Mouse (Mus musculus) lung, adult 18-20 months (tissue): ENCODE measurements at regions not wholly inside any gene's neighbourhood (a gene's known extent, or its start where the extent isn't known, plus 50 kb on each side); places are given as distances from the start of the nearest gene placed in this dataset.

Source experiments
- DNase-seq, 2 experiments: peaks; one replicate each; pipeline ENCODE4 v3.0.0; 2022; ENCODE audit warnings: mixed read lengths in 2 of 2

DNA sequence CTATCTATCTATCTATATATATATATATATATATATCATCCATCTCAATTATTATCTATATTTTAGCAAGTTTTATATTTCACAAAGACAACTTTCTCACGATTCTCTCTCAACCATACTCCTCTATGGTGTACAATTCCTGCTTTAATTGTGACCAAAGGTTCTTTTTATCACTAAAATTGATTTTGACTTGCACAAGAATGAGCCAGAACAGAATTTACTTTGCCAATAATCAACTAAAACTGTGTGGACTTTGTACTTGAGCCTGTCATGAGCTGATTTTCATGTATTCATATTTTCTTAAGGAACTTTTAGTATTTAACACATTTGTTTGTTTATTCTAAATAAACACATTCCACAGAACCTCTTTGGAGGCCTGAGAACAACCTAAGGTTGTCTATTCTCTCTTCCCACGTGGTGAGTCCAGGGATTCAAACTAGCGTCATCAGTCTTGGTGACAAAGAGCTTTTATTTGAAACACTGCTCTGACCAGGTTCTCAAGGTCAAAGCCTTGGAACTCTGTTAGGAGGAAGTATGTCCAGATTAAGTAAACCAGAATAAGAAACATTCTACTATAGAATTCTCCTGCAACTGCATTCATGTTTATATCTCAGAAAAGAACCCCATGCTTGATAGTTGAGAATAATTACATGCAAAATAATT is 207.7 kb downstream of the Gm11146 start:
- DNase-seq: no peak

DNA sequence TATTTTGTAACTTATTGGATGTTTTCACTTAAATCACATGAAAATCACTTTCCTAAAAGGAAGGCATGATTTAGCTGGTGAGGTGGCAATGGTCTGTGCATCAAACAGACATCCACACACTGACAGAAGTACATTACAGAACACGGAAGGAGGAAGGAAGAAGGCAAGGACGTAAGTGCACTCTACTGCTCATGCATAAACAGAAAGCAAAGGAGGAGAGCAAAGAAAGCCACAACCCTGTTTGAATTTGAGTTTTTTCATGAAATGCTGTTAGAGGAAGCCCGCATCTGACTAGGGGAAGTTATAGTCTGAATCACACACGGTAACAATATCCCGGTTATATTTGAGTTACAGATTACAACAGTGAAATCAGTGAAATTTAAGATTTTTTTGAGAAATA is 208.4 kb downstream of the Gm11146 start:
- DNase-seq: no peak

DNA sequence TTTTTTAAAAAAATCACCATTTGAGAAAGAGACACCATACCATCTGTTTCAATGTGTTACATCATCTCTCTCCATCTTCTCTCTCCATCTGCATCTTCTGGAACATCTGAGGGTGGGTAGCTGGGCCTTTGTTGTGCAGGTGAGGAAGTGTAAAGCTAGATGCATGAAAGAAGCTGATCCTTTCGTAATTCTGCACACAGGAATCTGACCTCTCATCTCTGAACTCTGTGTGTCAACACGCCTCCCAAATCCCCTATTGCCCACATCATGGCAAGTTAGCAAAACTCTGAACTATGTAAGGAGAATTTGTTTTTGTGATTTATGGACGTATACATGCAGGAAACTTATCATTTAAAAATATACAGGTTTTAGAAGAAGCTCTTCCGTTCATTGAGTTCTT is 209.7 kb downstream of the Gm11146 start:
- no peak for DNase-seq

DNA sequence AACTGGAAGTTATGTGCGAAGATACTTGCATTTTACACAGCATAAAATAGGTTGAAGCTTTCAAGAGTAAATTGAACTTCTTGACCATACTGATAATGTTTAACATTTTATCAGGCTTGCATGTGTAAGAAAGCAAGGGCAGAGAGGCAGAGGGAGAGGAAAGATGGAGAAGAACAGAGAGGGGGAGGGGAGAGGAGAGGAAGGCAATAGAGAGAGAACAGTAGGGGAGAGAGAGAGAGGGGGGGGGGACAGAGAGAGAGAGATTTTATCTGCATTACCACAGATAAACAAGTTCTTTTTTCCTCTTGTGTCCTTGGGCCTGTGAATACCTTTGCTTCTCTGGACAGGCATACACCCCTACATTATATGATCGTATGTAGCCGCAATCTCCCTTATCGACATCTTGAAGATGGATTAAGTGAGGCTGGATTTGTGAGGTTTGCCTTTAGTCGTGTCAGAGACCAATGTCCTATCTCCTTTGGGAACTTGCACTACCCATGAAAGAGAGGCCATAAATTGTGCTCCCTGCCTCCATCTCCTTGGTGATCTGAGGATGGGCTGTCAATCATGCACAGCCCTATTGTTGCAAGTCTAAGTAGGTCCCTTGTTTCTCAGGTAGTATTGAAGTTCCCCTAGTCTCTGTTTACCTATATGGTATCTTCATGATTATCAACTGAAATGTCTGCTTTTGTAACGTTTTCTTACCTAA is 217.7 kb downstream of the Gm11146 start:
- no peak for DNase-seq

DNA sequence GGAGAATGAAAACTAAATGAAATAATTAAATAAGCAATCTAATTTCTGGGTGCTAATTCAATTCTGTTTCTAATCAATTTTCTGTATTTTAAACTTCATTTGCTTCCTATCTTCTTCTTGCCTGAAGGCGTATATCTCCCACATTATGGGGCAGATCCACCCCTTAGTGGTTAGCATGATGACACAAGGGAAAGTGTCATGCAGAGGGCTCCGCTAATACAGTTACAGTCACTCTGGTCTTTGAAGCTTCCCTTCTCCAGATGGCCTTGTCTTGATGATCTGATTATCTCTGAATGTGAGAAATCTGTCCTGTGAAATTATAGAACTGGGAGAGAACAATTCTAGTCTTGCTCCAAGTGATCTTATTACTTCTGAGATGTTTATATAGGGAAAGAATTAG is 219.1 kb downstream of the Gm11146 start:
- DNase-seq: no peak

DNA sequence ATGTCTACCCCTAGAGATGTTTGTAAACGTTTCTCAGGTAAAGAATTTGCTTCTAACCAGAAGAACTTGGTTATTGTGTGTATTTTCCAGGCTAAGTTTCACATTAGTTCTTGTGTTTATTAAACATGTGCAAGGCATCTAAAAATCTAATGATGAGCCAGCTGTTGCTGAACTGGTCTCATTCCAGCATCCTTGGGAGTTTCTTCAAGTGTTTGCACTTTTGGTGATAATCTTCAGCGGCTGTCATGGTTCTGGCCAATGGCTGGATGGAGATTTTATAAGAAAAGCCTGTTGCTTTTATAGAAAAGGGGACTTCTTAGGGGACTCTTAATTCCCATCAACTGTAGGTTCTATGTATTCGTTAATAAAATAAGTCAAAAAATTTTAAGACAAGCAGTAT is 229.1 kb downstream of the Gm11146 start:
- peak in 1 of 2 experiments; percentile 9 for DNase-seq

DNA sequence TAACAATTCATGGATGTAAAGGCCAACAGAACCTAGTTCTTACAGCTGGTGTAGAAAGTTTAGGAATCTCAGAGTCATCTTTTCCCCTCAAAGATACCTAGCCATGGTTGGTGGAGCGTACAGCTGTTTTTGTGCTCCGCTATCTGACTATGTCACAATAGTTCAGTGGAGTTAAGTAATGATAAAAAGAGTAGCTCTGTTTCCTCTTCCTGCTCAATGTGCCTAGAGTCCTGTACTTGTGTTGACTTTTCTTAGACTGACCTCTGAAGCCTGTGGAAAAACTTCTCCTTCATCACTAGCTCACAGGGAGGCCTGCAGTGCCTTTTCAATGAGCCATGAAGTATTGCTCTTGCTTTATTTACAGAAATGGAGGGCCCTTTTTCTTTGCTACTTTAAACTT is 232.1 kb downstream of the Gm11146 start:
- DNase-seq: peak in 1 of 2 experiments; percentile 2

DNA sequence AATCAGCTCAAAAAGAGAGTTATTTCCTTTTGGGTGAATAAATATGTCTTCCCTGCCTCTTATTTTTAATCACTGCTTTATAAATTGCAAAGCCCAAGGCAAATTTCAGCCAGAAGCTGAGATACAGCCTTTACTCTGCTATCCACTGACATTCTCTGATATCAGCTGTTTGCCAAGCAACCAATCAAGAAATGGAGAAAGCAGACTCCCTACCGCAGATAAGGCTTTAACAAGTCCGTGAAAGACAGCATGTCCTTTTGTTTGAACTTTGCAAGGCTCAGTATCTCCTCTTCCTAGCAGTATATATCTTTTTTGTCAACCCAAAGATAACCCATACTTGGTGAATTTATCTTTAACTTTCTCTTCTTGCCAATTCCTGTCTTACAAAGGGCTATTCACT is 236.6 kb downstream of the Gm11146 start:
- DNase-seq: no peak

DNA sequence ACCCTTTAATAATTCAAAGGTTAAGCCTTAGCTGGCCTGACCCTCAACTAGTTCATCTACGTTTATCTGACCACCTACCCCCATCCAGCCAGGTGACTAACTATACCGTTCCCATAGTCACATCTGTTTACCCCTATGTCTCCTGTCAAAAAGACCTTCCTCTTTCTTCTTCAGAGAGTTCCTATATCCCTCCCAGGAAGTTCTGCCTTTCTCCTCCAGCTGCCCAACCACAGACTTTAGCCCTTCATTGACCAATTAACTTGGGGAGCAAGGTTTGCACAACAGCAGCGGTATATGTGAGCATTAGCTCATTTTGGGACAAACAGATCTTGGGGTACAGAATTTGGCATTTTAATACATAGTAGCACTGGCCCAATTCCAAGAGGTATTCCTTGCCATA is 237.5 kb downstream of the Gm11146 start:
- no peak for DNase-seq

DNA sequence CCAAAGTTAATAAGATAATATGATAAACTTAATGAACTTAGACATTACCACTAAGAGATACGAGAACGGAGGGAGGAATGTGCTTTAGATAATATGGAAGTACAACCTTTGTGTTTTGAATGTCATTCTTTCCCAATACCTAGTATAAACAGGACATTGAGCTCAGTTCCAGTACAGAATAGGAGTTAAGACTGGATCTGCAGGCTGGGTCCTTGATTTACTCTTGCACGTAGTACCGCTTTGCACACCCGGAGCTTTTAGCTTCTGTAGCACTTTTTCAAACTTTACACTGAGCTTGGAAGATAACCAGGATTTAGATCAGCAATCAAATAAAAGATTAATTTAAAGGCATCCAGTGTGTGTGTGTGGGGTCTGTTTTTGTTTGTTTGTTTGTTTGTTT is 242.7 kb downstream of the Gm11146 start:
- DNase-seq: no peak

DNA sequence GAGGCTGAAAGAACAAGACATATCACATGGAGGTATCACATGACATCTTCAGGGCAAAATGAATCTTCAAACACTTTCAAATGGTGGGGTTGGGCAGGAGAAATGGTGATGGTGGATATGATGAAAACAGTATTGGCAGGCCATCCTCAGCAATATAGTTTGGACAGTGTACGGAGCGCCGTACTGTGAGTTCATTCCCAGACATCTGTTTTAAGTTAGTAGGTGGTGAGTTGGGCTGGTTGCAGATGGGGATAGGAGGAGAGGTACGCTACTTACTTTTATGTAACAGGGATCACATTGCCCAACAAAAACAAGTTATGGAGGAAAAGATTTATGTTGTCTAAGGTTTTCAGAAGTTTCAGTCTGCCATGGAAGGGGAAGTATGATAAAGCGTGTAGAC is 246.6 kb downstream of the Gm11146 start:
- DNase-seq: no peak

DNA sequence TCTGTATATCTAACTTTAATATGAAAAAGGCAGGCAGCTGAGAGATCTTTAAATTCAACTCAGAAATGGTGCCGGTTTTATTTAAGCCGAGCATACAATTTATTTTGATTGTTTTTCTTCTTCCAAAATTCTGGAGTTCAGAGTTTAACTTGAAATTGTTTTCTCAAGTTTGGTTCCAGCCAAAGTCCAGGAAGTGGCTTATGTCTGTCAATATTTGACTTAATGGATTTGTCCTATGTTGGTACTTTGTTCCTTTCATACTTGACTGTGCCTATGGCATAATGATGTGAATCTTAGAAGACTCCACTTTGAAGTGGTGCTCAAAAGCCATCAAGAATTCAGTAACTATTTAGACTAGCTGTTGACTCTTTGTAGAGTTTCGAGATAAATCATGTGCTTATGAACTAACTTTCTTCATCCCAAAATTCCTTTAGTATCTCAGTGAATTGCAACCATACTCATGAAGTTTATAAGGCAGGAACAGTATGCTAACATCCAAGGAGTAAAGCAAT is 247.6 kb downstream of the Gm11146 start:
- DNase-seq: no peak

DNA sequence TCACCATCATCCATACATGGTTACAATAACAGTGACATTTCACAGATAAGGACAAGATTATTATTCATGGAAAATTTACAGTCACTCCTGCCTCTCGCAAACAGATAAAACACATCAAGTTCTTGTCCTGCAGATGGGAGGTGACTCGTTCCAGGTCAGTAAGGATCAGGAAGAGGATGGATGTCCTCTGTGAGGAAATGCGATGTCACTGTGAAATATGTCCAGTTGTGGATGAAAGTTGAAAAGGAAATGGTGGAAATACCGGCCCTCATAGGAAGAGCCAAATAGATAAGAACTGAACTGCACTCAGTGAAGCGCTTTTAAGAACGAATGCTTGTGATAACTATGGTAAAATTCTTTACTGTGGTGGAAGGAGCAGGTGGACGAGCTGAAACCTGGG is 255.8 kb downstream of the Gm11146 start:
- no peak for DNase-seq

DNA sequence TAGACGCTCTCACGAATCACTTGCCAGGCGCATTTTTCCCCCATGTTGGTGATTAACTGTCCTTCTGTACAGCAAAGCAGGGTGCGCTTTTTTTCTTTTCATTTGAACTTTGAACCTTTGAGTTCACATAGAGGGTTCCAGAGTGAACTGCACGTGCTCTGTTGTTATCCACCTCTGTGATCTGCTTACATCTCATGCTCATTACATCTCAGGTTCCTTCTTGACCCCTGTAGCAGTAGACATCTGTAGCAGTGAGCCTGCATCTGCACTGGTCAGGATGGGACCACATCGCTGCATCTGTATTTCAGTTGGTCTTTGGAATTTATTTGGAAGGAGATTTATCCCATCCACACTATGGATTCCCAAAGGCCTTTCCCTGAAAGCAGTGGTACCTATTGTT is 269.6 kb downstream of the Gm11146 start:
- no peak for DNase-seq

DNA sequence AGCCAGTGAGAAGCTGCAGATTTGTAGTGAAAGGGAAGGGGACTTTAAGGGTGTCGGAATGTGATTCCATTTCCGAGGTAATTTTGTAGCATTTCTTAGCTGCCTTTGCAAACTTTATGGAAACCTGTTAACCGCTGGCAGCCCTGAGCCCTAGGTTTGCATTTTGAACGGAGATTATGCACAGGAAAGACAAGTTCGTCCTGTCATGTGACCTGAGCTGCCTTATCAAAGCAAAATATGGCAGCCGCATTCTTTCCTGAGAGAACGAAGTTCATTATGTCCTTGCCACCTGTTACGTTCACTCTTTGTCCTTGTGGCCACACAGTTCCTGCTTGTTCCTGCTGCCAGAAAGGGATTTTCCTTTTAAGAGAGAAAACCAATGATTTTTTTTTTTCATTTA is 270.9 kb downstream of the Gm11146 start:
- peak; percentile 10 to 48 for DNase-seq

DNA sequence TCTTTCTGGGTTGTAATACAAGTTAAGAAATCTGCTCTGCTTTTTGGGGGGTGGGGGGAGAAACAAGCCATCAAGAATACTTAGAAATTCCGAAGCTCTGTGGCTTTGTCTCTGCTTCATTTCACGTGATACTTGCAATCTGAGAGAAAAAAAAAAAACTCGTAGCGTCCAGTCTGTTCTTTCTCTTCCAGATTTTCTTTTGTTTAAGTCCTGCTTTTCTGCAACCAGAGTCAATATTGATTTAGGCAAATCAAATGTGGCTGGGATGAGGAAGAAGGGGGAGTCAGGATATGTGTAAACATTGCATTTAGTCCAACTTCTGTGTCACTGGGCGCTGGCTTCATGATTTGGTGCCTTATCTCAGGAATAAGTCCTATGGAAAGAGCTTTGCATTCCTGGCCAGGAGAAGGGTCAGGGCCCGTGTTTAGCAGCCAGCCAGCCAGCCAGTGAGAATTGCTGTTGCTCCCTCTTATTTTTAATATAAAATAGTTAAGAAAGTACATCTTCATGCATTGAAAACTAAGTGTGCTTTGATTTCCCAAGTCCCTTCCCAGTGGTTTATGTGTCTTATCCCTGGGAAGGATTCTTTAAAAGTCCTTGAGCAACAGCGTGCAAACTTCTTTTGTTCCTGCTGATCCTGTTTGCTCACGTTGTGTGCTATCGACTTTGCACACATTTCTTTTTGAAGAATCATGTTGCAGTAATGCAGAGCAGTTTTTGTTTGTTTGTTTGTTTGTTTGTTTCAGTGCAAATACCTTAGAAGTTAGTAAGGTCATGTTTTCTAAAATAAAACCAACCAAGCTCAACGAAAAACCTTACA is 272.0 kb downstream of the Gm11146 start:
- peak; percentile 28 to 39 for DNase-seq

DNA sequence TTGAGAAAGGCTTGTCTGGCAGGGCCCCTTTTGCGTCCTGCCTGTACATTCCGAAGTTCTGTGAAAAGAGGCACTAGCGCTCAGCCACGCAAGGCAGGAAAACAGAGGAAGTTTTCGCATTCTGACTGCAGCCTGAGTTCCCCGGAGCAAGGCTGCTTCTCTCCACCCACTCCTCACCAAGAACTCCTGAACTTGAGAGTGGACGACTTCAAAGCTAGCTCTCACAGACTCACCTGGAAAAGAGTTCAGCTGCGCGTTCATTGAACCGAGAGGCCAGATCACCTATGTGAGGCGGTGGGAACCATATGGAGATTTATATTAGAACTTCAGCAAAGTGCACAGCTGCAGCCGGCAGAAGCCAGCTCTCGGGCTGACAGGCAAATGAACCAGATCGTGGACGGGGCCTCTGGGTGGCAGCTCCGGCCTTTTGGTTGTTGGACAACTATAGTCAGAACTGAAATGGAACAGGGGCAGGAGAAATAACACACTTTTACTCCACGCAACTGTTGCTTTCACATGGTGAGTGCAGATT is 272.7 kb downstream of the Gm11146 start:
- peak; percentile 44 to 47 for DNase-seq

DNA sequence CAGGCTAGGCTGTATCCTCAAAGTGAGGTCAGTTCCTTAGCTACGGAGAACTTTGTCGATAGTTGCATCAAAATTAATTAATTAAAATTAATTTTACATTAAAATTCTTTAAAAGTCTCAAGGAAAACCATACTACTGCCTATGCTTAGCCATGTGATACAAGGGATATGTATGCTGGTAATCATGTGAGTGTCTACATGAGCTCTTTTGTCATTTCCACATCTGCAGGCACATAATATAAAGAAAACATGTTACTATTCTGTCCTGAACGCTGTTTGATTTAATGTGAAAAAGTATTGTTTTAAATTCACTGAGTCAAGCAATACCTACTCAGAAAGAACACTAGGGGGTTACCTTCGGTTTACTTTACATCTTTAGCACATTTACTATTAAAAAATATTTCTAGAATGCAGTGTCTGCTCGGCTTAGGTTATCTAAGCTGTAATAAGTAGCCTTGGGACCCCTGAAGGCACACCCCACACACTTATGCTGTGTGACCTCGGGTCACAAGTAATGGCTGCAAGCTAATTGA is 273.2 kb downstream of the Gm11146 start:
- DNase-seq: no peak

DNA sequence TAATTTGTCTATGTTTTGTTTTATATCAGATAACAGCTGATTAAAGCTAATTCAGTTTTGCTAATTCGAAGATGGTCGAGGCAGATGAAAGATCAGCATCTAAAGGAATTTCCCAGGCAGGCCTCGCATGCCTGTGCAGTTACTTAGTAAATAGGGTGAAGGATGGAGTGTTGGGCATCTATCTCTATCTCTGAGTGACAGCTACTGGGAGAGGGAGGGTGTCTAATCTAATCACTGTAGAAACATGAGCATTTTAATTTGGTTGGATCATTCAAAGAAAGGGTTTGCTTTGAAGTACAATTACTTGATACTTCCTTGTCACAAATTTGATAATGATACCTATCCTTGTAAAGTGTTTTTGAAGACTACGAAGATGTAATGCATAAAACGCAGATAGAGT is 273.8 kb downstream of the Gm11146 start:
- DNase-seq: no peak

DNA sequence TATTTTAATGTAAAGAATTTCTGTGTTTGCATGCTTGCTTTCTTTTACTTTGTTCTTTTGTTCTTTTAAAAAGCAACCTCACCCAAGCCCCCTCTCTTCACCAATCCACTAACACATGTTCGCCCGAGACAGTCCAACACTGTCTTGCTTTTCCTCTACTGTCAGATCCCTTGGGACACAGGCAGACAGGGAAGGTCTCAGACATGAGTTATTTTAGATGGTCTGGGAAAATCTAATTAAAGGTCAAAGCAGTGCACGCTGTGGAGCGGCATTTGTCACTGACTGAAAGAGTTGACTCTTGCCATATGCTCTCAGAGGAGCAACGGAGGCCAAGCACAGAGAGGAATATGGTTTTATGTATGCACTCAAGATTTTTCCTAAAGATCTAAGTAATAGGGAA is 279.6 kb downstream of the Gm11146 start:
- no peak for DNase-seq

DNA sequence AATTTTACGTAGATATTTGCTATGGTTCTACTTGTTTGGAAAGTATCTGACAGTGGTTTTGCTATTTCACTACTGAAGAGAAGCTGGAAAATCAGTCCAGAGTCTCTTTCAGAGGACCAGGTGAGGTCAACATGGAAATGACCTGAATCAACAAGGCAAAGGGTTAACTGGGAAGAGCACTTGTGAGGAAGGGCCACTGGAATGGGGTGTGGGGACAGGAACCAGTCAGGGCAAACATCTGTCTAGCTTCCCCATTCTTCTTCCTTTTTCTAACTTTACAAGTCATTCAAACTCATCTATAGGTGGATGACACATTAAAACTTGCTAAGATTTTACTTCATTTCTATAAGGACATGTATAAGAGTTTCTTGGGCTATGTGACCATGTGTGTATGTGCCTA is 283.7 kb downstream of the Gm11146 start:
- DNase-seq: no peak

DNA sequence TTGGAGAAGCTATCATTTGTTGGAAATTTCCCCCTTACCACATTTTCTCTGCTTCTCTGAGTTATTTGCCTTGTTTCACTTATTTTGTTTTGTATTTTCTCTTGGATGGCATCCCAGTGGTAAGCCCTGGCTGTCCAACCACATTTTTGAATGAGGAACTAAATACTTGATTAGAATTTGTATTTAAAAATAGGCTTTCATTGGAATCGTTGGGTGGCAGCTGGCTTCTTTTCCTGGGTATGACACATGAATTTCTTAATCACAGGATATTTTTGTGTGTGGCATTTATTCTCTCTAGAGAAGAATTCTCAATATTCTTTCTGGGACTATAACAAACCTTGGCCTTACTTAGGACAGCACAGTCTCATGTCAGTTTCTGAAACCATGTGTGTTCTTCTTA is 286.5 kb downstream of the Gm11146 start:
- no peak for DNase-seq

DNA sequence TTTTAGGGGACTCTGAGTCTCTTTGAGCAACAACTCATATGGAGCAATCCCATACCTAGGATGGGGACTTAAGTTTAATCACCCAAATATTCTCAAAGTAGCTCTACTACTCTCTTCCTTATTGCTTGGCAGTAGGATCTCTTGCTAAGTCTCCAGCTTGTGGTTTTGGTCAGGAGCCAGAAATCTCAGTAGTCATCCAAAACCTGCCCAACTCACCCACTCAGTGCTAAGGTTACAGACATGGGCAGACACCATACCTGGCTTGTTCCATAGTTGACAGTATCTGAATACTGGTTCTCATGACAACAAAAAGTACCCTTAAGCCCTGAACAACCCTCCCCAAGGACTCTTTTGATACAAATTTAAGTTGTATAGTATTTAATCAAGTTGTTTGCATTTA is 288.7 kb downstream of the Gm11146 start:
- no peak for DNase-seq
